Mouse (Mus musculus): ENCODE results near the gene Gabrg3. TPM values are rescaled to one million over a fixed set of nuclear protein-coding genes. Genes with fewer than 3 reads are reported as not detected.

Gene Gabrg3
- polyA plus RNA-seq (2015; fragmentation: Nextera tagmentation; extraction: Ambion mirVana) = not detected in 2 replicates

GRCm38 (mm10) chr7:57386517-57387340, at the start of gene Gabrg3:
Gene Gabrg3, minus strand, starts transcription at chr7:57387188.

GRCm38 (mm10) chr7:57419392-57419791, 32.4 kb upstream of the Gabrg3 start, which contains the start of gene Gabrb3:
Gene Gabrb3, plus strand, starts transcription at chr7:57419692.

Other genes starting within 250 kb of the Gabrg3 start
- 0.17 TPM in 1 of 2 replicates, not detected in the other for gene Gabrb3, start 32.5 kb upstream of the Gabrg3 start, polyA plus RNA-seq (2015; fragmentation: Nextera tagmentation; extraction: Ambion mirVana)
- gene Gabra5, start 122.9 kb upstream of the Gabrg3 start, polyA plus RNA-seq (2015; fragmentation: Nextera tagmentation; extraction: Ambion mirVana) = not detected in 2 replicates